Mouse (Mus musculus): ENCODE results near the gene Tlr8. TPM values are rescaled to one million over a fixed set of nuclear protein-coding genes. Genes with fewer than 3 reads are reported as not detected.

Gene Tlr8
- total RNA-seq, 1 experiment: not detected

DNA sequence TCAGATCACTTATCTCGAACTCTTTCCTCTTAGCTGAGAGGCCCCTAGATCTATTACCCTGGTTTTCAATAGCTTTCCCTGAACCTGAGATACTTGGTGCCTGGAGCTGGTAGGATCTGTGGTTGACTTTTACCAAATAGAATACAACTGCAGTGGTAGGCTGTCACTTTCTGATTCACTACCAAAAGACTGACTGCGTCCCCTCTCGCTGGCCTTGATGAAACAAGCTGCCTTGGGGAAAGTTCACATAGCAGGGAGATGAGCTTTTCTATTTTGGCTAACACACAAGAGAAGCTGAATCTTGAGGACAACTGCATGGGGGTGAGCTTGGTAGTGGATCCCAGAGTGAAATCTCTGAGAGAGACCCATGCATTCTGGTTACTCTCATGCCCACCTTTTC is 22.4 kb downstream of the Tlr8 start:
- in situ Hi-C loops (cut with MboI; ENCODE audit: low sequenced_read_pairs in 2 of 2, unreplicated experiment in 2 of 2): loop anchor here in 1 of 2 experiments (25.0 kb wide), 1 partner anchor 579 kb away; no protein-coding TSS in a partner anchor
- no peak for TF ChIP-seq HCFC1 (IDR thresholded peaks at IDR 0.05; ENCODE audit: borderline replicate concordance, insufficient read depth, low read length)
- TF ChIP-seq ZC3H11A (IDR thresholded peaks at IDR 0.05; ENCODE audit: borderline replicate concordance, low read depth, low read length): no peak
- TF ChIP-seq MAFK (IDR thresholded peaks at IDR 0.05; ENCODE audit: insufficient read depth, low read depth, low read length): no peak
- no peak for TF ChIP-seq CHD2 (IDR thresholded peaks at IDR 0.05; ENCODE audit: low read depth, low read length)
- TF ChIP-seq ZNF384 (IDR thresholded peaks at IDR 0.05; ENCODE audit: low read depth, low read length): no peak

DNA sequence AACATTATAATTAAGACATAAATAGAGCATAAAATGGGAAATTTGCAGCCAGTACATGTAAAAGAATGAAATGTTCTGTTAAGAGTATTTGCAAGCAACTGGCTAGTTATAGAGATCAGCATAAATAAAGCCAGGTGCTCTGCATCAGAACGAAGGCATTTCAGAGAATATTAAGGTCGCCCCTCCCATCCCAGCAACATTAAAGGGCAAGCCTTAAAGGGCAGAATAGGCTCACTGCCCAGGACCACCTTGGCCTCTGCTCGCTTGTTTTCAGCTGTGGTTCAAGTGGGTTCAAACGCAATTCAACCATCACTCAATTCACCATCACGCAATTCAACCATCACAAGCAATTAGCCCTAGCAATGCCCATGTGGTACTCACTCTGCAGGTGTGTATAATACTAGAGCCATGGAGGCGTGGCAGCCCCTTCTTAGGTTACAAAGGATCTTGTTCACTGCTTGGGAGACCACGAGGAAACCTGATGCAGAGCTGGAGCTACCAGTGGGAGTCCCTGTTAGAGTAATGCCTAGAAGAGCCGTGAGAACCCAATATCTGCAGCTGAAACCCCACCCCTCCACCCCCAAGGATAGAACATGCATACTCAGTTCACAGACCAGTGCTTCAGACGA is 24.7 kb downstream of the Tlr8 start:
- in situ Hi-C loops (cut with MboI; ENCODE audit: low sequenced_read_pairs in 2 of 2, unreplicated experiment in 2 of 2): loop anchor here (10.0 to 25.0 kb wide), 2 partner anchors 575 to 577 kb away; no protein-coding TSS in a partner anchor
- H3K4me3 ChIP-seq (ENCODE audit: insufficient read depth in 1 of 2, low read depth in 1 of 2, low read length in 2 of 2, poor library complexity in 1 of 2, severe bottlenecking in 1 of 2): no peak overlapping the region
- no peak overlapping the region for H3K9ac ChIP-seq (ENCODE audit: insufficient read depth, low read depth, low read length, poor library complexity, severe bottlenecking)
- no peaks in the 10 kb centered on the region for H3K4me1 ChIP-seq (ENCODE audit: control insufficient read depth in 2 of 2, insufficient read depth in 2 of 2, low read length in 2 of 2, poor library complexity in 1 of 2)
- H3K27ac ChIP-seq (ENCODE audit: insufficient read depth, low read depth, low read length, poor library complexity, severe bottlenecking): no peak overlapping the region
- H3K9me3 ChIP-seq (ENCODE audit: control insufficient read depth, insufficient read depth, low read depth, low read length): no peaks in the 10 kb centered on the region
- H3K36me3 ChIP-seq (ENCODE audit: control insufficient read depth, insufficient read depth, low read length, poor library complexity, severe bottlenecking): no peaks in the 10 kb centered on the region
- DNase-seq (ENCODE audit: low read depth, low spot score): no peak
- TF ChIP-seq MAFK (IDR thresholded peaks at IDR 0.05; ENCODE audit: insufficient read depth, low read depth, low read length) (no peak), ZNF384 (IDR thresholded peaks at IDR 0.05; ENCODE audit: low read depth, low read length) (no peak), HCFC1 (IDR thresholded peaks at IDR 0.05; ENCODE audit: borderline replicate concordance, insufficient read depth, low read length) (no peak), CHD2 (IDR thresholded peaks at IDR 0.05; ENCODE audit: low read depth, low read length) (no peak), ZC3H11A (IDR thresholded peaks at IDR 0.05; ENCODE audit: borderline replicate concordance, low read depth, low read length) (no peak)

More for the DNA sequence above, 22.4 kb downstream of the Tlr8 start:
- Histone ChIP-seq H3K36me3 (ENCODE audit: control insufficient read depth, insufficient read depth, low read length, poor library complexity, severe bottlenecking) (no peaks in the 10 kb centered on the region), H3K9ac (ENCODE audit: insufficient read depth, low read depth, low read length, poor library complexity, severe bottlenecking) (no peak overlapping the region), H3K4me1 (ENCODE audit: control insufficient read depth in 2 of 2, insufficient read depth in 2 of 2, low read length in 2 of 2, poor library complexity in 1 of 2) (no peaks in the 10 kb centered on the region), H3K27ac (ENCODE audit: insufficient read depth, low read depth, low read length, poor library complexity, severe bottlenecking) (no peak overlapping the region), H3K4me3 (ENCODE audit: insufficient read depth in 1 of 2, low read depth in 1 of 2, low read length in 2 of 2, poor library complexity in 1 of 2, severe bottlenecking in 1 of 2) (no peak overlapping the region), H3K9me3 (ENCODE audit: control insufficient read depth, insufficient read depth, low read depth, low read length) (no peaks in the 10 kb centered on the region)
- DNase-seq (ENCODE audit: low read depth, low spot score): no peak

GRCm38 (mm10) chrX:167233104-167233687 is 30.9 kb downstream of the Tlr8 start:
- in situ Hi-C loops (cut with MboI; ENCODE audit: low sequenced_read_pairs in 2 of 2, unreplicated experiment in 2 of 2): loop anchor here (10.0 to 25.0 kb wide), 2 partner anchors 568 to 571 kb away; no protein-coding TSS in a partner anchor
- TF ChIP-seq MAFK (IDR thresholded peaks at IDR 0.05; ENCODE audit: insufficient read depth, low read depth, low read length): no peak
- TF ChIP-seq ZNF384 (IDR thresholded peaks at IDR 0.05; ENCODE audit: low read depth, low read length): peak; percentile 88
- TF ChIP-seq ZC3H11A (IDR thresholded peaks at IDR 0.05; ENCODE audit: borderline replicate concordance, low read depth, low read length): peak; percentile 90
- no peak overlapping the region for H3K27ac ChIP-seq (ENCODE audit: insufficient read depth, low read depth, low read length, poor library complexity, severe bottlenecking)

DNA sequence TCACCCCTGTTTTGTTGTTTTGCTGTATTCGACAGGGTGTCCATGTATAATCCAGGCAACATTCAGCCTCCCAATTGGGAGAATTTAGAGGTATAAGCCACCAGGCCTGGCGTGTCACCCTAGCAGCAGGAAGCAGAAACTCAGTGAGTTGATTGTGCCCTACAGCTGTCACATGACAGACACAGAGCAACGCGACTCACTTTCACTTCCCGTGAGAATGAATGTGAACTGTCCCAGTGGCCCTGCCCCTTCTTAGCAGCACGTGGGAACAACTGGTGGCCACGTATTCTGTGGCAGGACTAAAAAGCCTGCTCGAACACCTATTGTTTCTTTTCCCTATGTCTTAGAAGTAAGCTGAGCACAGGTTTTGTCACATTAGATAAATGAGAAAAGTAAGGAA is 33.0 kb downstream of the Tlr8 start:
- TF ChIP-seq HCFC1 (IDR thresholded peaks at IDR 0.05; ENCODE audit: borderline replicate concordance, insufficient read depth, low read length): no peak
- H3K4me1 ChIP-seq (ENCODE audit: control insufficient read depth in 2 of 2, insufficient read depth in 2 of 2, low read length in 2 of 2, poor library complexity in 1 of 2): peaks cover 0 to 8% of the 10 kb centered on the region in 2 experiments; a peak in 1 of 4 replicates
- H3K9me3 ChIP-seq (ENCODE audit: control insufficient read depth, insufficient read depth, low read depth, low read length): no peaks in the 10 kb centered on the region
- no peak overlapping the region for H3K27ac ChIP-seq (ENCODE audit: insufficient read depth, low read depth, low read length, poor library complexity, severe bottlenecking)
- no peak for DNase-seq (ENCODE audit: low read depth, low spot score)
- H3K4me3 ChIP-seq (ENCODE audit: insufficient read depth in 1 of 2, low read depth in 1 of 2, low read length in 2 of 2, poor library complexity in 1 of 2, severe bottlenecking in 1 of 2): no peak overlapping the region
- H3K36me3 ChIP-seq (ENCODE audit: control insufficient read depth, insufficient read depth, low read length, poor library complexity, severe bottlenecking): no peaks in the 10 kb centered on the region
- in situ Hi-C loops (cut with MboI; ENCODE audit: low sequenced_read_pairs in 2 of 2, unreplicated experiment in 2 of 2): loop anchor here (10.0 to 25.0 kb wide), 2 partner anchors 566 to 569 kb away; no protein-coding TSS in a partner anchor
- H3K9ac ChIP-seq (ENCODE audit: insufficient read depth, low read depth, low read length, poor library complexity, severe bottlenecking): no peak overlapping the region

More at GRCm38 (mm10) chrX:167233104-167233687, 30.9 kb downstream of the Tlr8 start:
- DNase-seq (ENCODE audit: low read depth, low spot score): no peak
- Histone ChIP-seq H3K9ac (ENCODE audit: insufficient read depth, low read depth, low read length, poor library complexity, severe bottlenecking) (no peak overlapping the region), H3K36me3 (ENCODE audit: control insufficient read depth, insufficient read depth, low read length, poor library complexity, severe bottlenecking) (no peaks in the 10 kb centered on the region), H3K4me1 (ENCODE audit: control insufficient read depth in 2 of 2, insufficient read depth in 2 of 2, low read length in 2 of 2, poor library complexity in 1 of 2) (peaks cover 0 to 8% of the 10 kb centered on the region in 2 experiments; a peak in 1 of 4 replicates), H3K9me3 (ENCODE audit: control insufficient read depth, insufficient read depth, low read depth, low read length) (no peaks in the 10 kb centered on the region), H3K4me3 (ENCODE audit: insufficient read depth in 1 of 2, low read depth in 1 of 2, low read length in 2 of 2, poor library complexity in 1 of 2, severe bottlenecking in 1 of 2) (no peak overlapping the region)

Measured in ES-E14 (cell line).